Mouse (Mus musculus): ENCODE measurements around the gene Grip1.

DNA sequence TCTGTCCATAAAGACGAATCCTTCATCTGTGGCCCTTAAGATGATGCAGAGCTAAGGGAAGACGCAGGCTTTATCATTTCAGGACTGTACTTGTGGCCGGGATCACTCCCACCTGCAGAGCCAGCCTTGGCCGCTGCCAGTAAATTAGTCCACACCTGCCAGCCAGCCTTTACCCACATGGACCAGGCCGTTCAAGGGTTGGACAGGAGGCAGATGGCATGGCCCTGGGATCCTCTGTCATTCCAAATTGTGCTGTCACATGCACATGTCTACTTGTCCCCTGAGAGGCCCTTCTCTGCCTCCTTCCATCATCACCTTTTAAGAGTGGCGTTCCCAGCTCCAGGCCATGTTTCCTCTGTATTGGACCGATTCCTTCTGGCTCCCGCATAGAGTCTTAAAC lies 24.0 kb downstream of the Grip1 start:
- TF ChIP-seq USF1 (IDR thresholded peaks at IDR 0.05; ENCODE audit: low read depth), result no peak
- TF ChIP-seq SRF (IDR thresholded peaks at IDR 0.05; ENCODE audit: control insufficient read depth, insufficient read length, low read depth), result no peak
- TF ChIP-seq POLR2A (IDR thresholded peaks at IDR 0.05; ENCODE audit: insufficient read length, low read depth), result no peak
- TF ChIP-seq E2F4 (IDR thresholded peaks at IDR 0.05; ENCODE audit: insufficient read depth), result no peak
- no peak for TF ChIP-seq MYOD1 (IDR thresholded peaks at IDR 0.05; ENCODE audit: control insufficient read depth in 1 of 3, insufficient read length in 2 of 3, low read depth in 2 of 3)
- no peak for TF ChIP-seq POLR2AphosphoS2 (IDR thresholded peaks at IDR 0.05; ENCODE audit: insufficient read length, low read depth)
- TF ChIP-seq TCF12 (IDR thresholded peaks at IDR 0.05; ENCODE audit: insufficient read depth, poor library complexity, severe bottlenecking), result no peak

Measured in myocyte (in vitro differentiated cells).